Mouse (Mus musculus) cortical plate, adult 2 months (tissue): ENCODE results near the gene Enox1. TPM values are rescaled to one million over a fixed set of nuclear protein-coding genes. Genes with fewer than 3 reads are reported as not detected.
"Not testable (repeated sequence)": the region's sequence is repeated elsewhere in the genome, so short reads cannot be mapped to it uniquely, and the experiment has no call there.

Source experiments
- H3K27ac ChIP-seq: fragments of 200-500 bp; 2 replicates; pipeline ENCODE4 v1.5.1; 2012; ENCODE audit warnings: low read length, control low read depth, inconsistent platforms; ENCODE audit not compliant: insufficient read depth
- H3K4me1 ChIP-seq: fragments of 200-500 bp; 2 replicates; pipeline ENCODE4 v1.6.1; 2011; ENCODE audit warnings: low read length; ENCODE audit not compliant: control insufficient read depth, insufficient read depth
- H3K4me3 ChIP-seq: fragments of 200-500 bp; 2 replicates; pipeline ENCODE4 v1.5.1; 2011; ENCODE audit warnings: mild to moderate bottlenecking, low read length, control low read depth; ENCODE audit not compliant: insufficient read depth
- CTCF ChIP-seq: fragments of 200-500 bp; IDR thresholded peaks from 2 replicates; pipeline ENCODE4 v1.5.1; 2011; ENCODE audit warnings: mild to moderate bottlenecking, control low read depth, low read length; ENCODE audit not compliant: insufficient read depth; ENCODE audit errors: extremely low read depth
- POLR2A ChIP-seq: fragments of 200-500 bp; IDR thresholded peaks from 2 replicates; pipeline ENCODE4 v1.6.1; 2011; ENCODE audit warnings: mild to moderate bottlenecking, low read length, control low read depth; ENCODE audit not compliant: insufficient read depth; ENCODE audit errors: extremely low read depth
- polyA plus RNA-seq: library from polyadenylated mRNA; depleted of rRNA; stranded (reverse); fragments of >200 nt; gene quantifications from 2 replicates; pipeline ENCODE4 v1.2.3, GENCODE M21; 2012; rRNA removed

Gene Enox1
- polyA plus RNA-seq, result 17.2 and 17.8 TPM in 2 replicates

- peak within 1 kb of the TSS; percentile 82 for H3K27ac ChIP-seq
- peaks cover 3% of the 10 kb centered on the region for H3K4me1 ChIP-seq
- peak within 1 kb of the TSS; percentile 94 for H3K4me3 ChIP-seq
- TF ChIP-seq CTCF, result no peak
- TF ChIP-seq POLR2A, result peak; percentile 54; the same call in 1 of the 2 replicates
Observed at GRCm38 (mm10) chr14:77156222-77156910, at the start of gene Enox1. TSS of gene Enox1 (plus strand) at chr14:77156763.

GRCm38 (mm10) chr14:77110622-77111021, 45.9 kb upstream of the Enox1 start:
- H3K4me1 ChIP-seq, H3K27ac ChIP-seq, H3K4me3 ChIP-seq: not testable (repeated sequence)

GRCm38 (mm10) chr14:77130612-77131011, 26.0 kb upstream of the Enox1 start:
- no peak for TF ChIP-seq POLR2A
- Histone ChIP-seq H3K27ac (no peak overlapping the region), H3K4me1 (no peaks in the 10 kb centered on the region), H3K4me3 (no peak overlapping the region)

- Histone ChIP-seq H3K27ac (no peak overlapping the region), H3K4me3 (no peak overlapping the region), H3K4me1 (no peaks in the 10 kb centered on the region)
- TF ChIP-seq CTCF, result no peak
- TF ChIP-seq POLR2A, result no peak
Observed at GRCm38 (mm10) chr14:77136936-77137335, 19.6 kb upstream of the Enox1 start.

- H3K27ac ChIP-seq, result no peak overlapping the region
- no peaks in the 10 kb centered on the region for H3K4me1 ChIP-seq
- H3K4me3 ChIP-seq, result no peak overlapping the region
- peak; percentile 46; the same call in 1 of the 2 replicates for TF ChIP-seq CTCF
- no peak for TF ChIP-seq POLR2A
Observed at GRCm38 (mm10) chr14:77141324-77142282, 15.0 kb upstream of the Enox1 start.

GRCm38 (mm10) chr14:77145103-77145502, 11.5 kb upstream of the Enox1 start:
- H3K27ac ChIP-seq, result no peak overlapping the region
- no peak for TF ChIP-seq POLR2A
- H3K4me3 ChIP-seq, result no peak overlapping the region
- H3K4me1 ChIP-seq, result peaks cover 2% of the 10 kb centered on the region; the same call in 1 of the 2 replicates

GRCm38 (mm10) chr14:77147635-77148034, 8.9 kb upstream of the Enox1 start:
- Histone ChIP-seq H3K27ac (no peak overlapping the region), H3K4me3 (no peak overlapping the region), H3K4me1 (peaks cover 2% of the 10 kb centered on the region; the same call in 1 of the 2 replicates)
- TF ChIP-seq CTCF (no peak), POLR2A (no peak)

- TF ChIP-seq POLR2A (no peak), CTCF (no peak)
- peaks cover 2% of the 10 kb centered on the region; the same call in 1 of the 2 replicates for H3K4me1 ChIP-seq
- H3K4me3 ChIP-seq, result no peak overlapping the region
- no peak overlapping the region for H3K27ac ChIP-seq
Observed at GRCm38 (mm10) chr14:77150556-77150955, 6.0 kb upstream of the Enox1 start.

- H3K4me3 ChIP-seq, result no peak overlapping the region
- peaks cover 2% of the 10 kb centered on the region; the same call in 1 of the 2 replicates for H3K4me1 ChIP-seq
- no peak overlapping the region for H3K27ac ChIP-seq
- TF ChIP-seq POLR2A (no peak), CTCF (no peak)
Observed at GRCm38 (mm10) chr14:77151431-77151830, 5.1 kb upstream of the Enox1 start.

GRCm38 (mm10) chr14:77156911-77157504, 445 bp downstream of the Enox1 start:
- peak overlapping the region; percentile 94 for H3K4me3 ChIP-seq
- H3K27ac ChIP-seq, result peak overlapping the region; percentile 82
- TF ChIP-seq POLR2A, result no peak
- no peak for TF ChIP-seq CTCF
- H3K4me1 ChIP-seq, result peaks cover 4% of the 10 kb centered on the region
